Mouse (Mus musculus): ENCODE data around the gene Lmx1a. TPM values are rescaled to one million over a fixed set of nuclear protein-coding genes. Genes with fewer than 3 reads are reported as not detected.

The Lmx1a gene
- polyA plus RNA-seq, 1 experiment = not detected

- peak in 1 of 2 experiments; percentile 58 for DNase-seq (ENCODE audit: extremely low spot score in 1 of 2, low spot score in 1 of 2)
These were observed 92.9 kb downstream of the Lmx1a start for GRCm38 (mm10) chr1:167781787-167782484.

- peak in 1 of 2 experiments; percentile 10 for DNase-seq (ENCODE audit: extremely low spot score in 1 of 2, low spot score in 1 of 2)
These were observed 95.0 kb downstream of the Lmx1a start for GRCm38 (mm10) chr1:167784067-167784466.

GRCm38 (mm10) chr1:167788684-167789413, 99.8 kb downstream of the Lmx1a start:
- DNase-seq (ENCODE audit: extremely low spot score in 1 of 2, low spot score in 1 of 2) = no peak

- DNase-seq (ENCODE audit: extremely low spot score in 1 of 2, low spot score in 1 of 2) = no peak
These were observed 100.4 kb downstream of the Lmx1a start for GRCm38 (mm10) chr1:167789448-167789847.

- DNase-seq (ENCODE audit: extremely low spot score in 1 of 2, low spot score in 1 of 2) = no peak
These were observed 101.7 kb downstream of the Lmx1a start for GRCm38 (mm10) chr1:167790688-167791087.

- DNase-seq (ENCODE audit: extremely low spot score in 1 of 2, low spot score in 1 of 2) = no peak
These were observed 102.2 kb downstream of the Lmx1a start for GRCm38 (mm10) chr1:167791221-167791620.

- DNase-seq (ENCODE audit: extremely low spot score in 1 of 2, low spot score in 1 of 2) = no peak
These were observed 112.9 kb downstream of the Lmx1a start for GRCm38 (mm10) chr1:167801923-167802322.

- peak in 1 of 2 experiments; percentile 48 for DNase-seq (ENCODE audit: extremely low spot score in 1 of 2, low spot score in 1 of 2)
These were observed 113.7 kb downstream of the Lmx1a start for GRCm38 (mm10) chr1:167802510-167803271.

- DNase-seq (ENCODE audit: extremely low spot score in 1 of 2, low spot score in 1 of 2) = no peak
These were observed 114.4 kb downstream of the Lmx1a start for GRCm38 (mm10) chr1:167803351-167803981.

- DNase-seq (ENCODE audit: extremely low spot score in 1 of 2, low spot score in 1 of 2) = no peak
These were observed 115.8 kb downstream of the Lmx1a start for GRCm38 (mm10) chr1:167804836-167805235.

GRCm38 (mm10) chr1:167811141-167811540, 122.1 kb downstream of the Lmx1a start:
- DNase-seq (ENCODE audit: extremely low spot score in 1 of 2, low spot score in 1 of 2) = no peak

GRCm38 (mm10) chr1:167815166-167815565, 126.1 kb downstream of the Lmx1a start:
- DNase-seq (ENCODE audit: extremely low spot score in 1 of 2, low spot score in 1 of 2) = no peak

- no peak for DNase-seq (ENCODE audit: extremely low spot score in 1 of 2, low spot score in 1 of 2)
These were observed 128.0 kb downstream of the Lmx1a start for GRCm38 (mm10) chr1:167817028-167817427.

- no peak for DNase-seq (ENCODE audit: extremely low spot score in 1 of 2, low spot score in 1 of 2)
These were observed 128.6 kb downstream of the Lmx1a start for GRCm38 (mm10) chr1:167817616-167818015.

- DNase-seq (ENCODE audit: extremely low spot score in 1 of 2, low spot score in 1 of 2) = no peak
These were observed 131.0 kb downstream of the Lmx1a start for GRCm38 (mm10) chr1:167820031-167820430.

- DNase-seq (ENCODE audit: extremely low spot score in 1 of 2, low spot score in 1 of 2) = peak in 1 of 2 experiments; percentile 16
These were observed 132.1 kb downstream of the Lmx1a start for GRCm38 (mm10) chr1:167821125-167821524.

GRCm38 (mm10) chr1:167830291-167830690, 141.3 kb downstream of the Lmx1a start:
- no peak for DNase-seq (ENCODE audit: extremely low spot score in 1 of 2, low spot score in 1 of 2)

GRCm38 (mm10) chr1:167831601-167832000, 142.6 kb downstream of the Lmx1a start:
- DNase-seq (ENCODE audit: extremely low spot score in 1 of 2, low spot score in 1 of 2) = no peak

GRCm38 (mm10) chr1:167854801-167855200, 165.8 kb downstream of the Lmx1a start:
- DNase-seq (ENCODE audit: extremely low spot score in 1 of 2, low spot score in 1 of 2) = no peak

GRCm38 (mm10) chr1:167872028-167872427, 183.0 kb downstream of the Lmx1a start:
- DNase-seq (ENCODE audit: extremely low spot score in 1 of 2, low spot score in 1 of 2) = no peak

GRCm38 (mm10) chr1:167874099-167874498, 185.1 kb downstream of the Lmx1a start:
- no peak for DNase-seq (ENCODE audit: extremely low spot score in 1 of 2, low spot score in 1 of 2)
